Mouse (Mus musculus): Measurements from ENCODE around the gene BC067074.

BC067074 gene

DNA sequence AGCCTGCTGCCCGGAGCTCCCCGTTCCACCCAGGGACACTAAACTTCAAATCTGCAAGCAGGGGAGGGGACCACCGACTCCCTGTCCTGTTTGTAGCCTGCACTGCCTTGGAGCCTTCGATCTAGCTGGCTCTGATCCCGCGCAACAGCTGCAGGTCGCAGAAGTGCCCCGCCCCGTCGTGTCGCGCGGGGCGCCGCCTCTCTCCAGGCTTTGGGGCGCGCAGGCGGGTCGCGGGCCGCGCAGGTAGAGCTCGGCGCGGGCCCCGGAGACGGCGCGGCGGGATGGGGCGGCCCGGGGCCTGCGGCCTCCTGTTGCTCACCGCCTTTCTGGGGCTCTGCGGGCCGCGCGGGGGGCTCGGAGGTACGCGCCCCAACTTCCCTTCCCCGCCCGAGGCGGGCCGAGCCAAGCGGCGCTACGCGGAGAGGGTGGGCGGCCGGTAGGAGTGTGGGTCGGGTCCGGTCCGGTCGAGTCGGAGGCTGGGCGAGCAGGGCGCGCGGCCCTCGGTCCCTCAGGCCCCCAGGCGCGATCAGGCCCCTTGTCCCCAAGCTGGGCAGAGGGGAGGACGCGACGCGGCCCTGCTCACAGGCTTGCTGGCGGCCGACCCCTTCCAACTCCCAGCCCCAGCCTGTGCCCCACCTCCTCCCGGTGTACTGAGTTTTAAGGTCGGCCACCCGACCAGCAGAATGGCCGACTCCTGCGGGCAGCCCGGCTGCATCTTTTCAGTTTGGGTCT is at the start of gene BC067074:
TSS of gene BC067074 (plus strand) at position 185 of the 732 bp plus-strand sequence.
- DNase-seq: peak; percentile 45 to 59

- DNase-seq: no peak
These were observed 47.9 kb upstream of the BC067074 start for GRCm38 (mm10) chr13:113245025-113245424.

DNA sequence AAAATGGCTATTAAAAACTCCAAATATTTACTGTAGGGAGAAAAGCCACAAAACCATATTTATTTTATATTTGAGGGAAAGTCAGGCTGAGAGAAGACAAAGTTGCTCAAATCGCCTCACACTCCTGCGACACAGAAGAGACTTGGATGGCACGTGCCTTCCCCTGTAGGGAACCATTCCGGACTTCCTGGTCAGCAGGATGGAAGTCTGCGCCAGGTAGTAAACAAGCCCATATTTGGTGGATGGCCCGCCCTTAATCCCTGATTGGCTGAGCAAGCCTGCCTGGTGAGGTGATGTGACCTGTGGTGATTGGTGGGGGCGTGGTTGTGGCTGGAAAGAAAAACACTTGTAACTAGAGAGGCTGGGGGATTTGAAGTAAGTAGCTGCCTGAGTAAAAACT is 40.4 kb upstream of the BC067074 start:
- DNase-seq: peak; percentile 24 to 58

GRCm38 (mm10) chr13:113256766-113257165 is 36.2 kb upstream of the BC067074 start:
- no peak for DNase-seq

DNA sequence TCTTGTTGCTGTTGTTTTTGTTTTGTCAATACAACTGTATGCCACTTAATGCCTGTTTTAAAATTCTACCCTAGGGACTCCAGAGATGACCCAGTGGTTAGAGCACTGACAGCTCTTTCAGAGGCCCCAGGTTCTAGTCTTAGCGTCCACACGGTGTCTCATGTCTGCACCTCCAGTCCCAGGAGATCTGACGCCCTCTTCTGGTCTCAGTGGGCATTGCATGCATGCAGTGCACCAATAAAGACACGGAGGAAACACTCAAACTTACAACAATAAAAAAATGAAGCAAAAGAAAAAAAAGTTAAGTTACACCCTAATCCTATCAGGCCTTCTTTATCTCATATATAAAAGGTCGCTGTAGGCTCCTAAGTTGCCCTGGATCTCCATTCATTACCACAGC is 35.8 kb upstream of the BC067074 start:
- no peak for DNase-seq

DNA sequence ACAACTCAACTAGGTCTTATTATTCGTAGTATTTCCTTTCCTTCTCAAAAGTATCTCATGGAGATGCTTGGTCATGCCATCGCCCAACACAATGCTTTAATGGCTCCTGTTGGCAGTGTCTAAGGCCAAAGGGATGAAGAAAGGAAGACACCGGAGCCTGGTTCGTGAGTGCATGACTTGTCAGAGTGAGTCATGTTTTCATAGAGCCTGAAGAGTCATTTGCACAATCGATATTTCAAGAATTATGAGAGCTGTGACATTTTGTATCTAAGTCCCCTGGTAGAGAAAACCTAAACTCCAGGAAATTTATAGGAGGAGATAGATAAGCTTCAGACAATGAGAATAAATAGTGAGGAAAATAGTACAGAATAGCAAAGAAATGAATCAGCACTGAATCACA is 33.7 kb upstream of the BC067074 start:
- no peak for DNase-seq

DNA sequence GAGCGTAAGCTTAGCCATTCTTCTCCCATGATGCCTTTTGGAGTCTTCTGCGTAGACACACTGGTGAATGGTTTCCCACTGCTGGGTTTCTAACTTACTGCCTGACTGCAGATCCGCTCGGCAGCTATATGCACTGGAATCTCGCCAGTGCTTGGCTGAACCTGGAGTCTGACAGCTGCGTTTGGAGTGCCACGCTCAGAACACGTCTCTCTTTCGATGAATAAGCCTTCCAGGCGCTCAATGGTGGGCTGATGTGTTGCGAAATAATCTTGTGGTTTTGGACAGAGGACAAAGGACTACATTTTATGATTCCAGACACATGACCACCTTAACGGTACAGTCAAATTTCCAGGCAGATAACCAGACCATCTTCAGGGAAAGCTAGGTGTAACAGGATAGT is 30.1 kb upstream of the BC067074 start:
- peak in 1 of 2 experiments; percentile 43 for DNase-seq

DNA sequence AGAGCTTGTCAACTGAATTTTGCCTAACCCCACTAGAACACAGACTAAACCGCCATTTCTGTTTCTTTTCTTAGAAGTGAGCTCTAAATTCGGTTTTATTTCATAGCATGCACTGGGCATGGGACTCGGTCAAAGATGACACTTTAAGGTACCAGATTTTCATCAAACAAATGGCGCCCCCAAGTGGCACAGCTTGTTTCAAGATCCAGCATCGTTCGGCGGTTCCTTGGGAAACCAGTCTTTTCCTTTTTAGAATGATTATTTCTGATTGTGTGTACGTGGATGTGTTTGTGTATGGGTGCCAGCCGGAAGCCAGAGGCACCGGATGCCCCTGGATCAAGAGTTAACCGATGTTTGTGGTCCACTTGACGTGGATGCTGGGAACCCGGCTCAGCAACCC is 27.7 kb upstream of the BC067074 start:
- DNase-seq: peak; percentile 29 to 59

DNA sequence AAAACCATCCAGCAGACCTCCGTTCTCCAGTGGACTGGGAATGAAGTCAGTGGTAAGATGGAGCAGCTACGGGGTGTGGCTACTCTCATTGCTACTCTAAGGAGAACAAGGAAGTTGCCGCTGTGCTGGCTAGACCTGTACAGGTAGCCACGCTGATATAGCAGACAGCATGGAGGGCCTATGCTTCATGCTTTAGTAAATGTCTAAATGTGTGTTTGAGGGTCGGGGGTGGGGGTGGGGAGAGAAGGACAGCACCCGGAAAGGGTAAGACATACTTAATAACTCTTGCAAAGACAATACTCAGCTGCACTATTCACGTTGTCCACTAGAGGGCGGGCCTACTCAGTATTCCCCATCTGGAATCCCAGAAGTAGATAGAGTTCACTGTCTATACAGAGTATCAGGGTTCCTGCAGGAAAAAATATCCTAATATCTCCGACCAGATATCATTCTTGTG is 26.4 kb upstream of the BC067074 start:
- peak; percentile 30 to 81 for DNase-seq

DNA sequence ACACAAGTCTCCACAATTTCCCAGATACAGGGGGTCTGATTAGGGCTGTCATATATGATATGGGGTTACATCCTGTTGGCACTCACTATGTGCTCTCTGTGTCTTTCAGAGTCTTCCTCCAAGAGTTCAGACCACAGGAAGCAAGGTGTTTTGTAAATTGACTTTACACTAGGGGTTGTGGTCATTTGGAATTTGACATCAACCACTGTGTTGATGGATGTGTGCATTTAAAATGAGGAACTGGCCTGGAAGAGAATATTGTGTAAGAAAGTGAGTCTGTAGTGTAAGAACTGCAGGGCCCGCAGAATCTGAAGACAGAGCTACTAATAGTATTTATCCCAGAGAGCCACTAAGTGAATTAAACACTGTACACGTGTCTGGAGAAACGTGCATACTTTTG is 25.8 kb upstream of the BC067074 start:
- no peak for DNase-seq

GRCm38 (mm10) chr13:113269777-113270776 is 22.9 kb upstream of the BC067074 start:
- DNase-seq: peak; percentile 65 to 84

DNA sequence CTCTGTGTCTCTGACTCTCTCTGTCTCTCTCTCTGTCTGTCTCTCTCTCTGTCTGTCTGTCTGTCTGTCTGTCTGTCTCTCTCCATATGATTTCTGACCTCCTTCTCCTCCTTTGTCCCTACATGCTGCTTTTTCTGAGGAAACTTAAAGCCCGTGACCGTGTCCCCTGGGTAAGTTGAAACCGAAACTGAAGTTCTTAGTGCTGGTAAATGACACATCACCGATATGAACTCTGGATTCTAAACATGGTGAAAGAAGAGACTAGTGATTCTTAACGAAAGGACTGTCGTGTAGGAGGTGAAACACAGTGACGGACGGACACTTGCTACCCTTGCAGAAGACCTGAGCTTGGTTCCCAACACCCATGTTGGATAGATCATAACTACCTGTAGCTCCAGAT is 21.8 kb upstream of the BC067074 start:
- no peak for DNase-seq

- DNase-seq: no peak
These were observed 5.8 kb upstream of the BC067074 start for GRCm38 (mm10) chr13:113287141-113287540.

DNA sequence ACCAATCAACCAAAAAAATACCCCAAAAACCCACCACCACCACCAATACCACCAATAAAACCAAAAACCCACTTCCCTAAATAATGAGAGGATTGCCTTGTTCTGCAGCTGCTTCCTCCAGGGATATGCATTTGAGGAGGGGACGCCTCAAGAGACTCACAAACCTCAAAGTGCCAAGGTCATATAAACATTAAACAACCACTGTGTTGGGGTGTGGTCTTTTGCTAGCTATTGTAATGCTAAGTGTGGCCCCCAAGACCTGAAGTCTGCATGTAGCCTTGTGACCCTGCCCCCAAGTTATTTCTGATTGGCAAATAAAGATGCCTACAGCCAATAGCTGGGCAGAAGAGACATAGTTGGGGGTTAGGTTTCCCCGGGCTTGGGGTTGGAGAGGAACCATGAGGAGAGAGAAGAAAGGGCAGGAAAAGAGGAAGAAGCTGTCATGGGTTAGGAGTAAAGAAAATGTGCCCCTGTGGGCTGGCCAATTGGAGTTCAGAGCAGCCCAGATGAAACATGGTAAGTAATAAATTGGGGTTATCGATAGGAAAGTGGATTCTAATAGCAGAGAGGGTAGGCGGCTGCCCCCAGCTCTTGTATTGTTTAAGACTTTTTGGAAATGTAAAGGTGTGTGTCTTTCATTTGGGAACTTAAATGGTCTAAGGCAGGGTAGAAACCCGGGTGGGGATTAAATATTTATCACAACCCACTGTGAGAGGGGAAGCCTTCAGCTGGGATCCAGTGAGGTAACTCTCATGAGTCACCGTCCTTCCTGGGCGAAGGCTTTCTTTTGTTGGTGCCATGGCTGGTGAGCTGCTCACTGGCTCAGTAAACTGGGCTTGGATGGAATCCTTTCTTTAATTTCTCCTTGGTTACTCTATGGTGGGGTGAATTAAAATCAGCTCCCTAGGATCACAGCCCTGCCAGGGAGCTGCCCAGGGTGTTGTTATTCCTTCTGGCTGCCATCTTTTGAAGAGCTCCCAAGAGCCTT is 4.5 kb upstream of the BC067074 start:
- DNase-seq: no peak

DNA sequence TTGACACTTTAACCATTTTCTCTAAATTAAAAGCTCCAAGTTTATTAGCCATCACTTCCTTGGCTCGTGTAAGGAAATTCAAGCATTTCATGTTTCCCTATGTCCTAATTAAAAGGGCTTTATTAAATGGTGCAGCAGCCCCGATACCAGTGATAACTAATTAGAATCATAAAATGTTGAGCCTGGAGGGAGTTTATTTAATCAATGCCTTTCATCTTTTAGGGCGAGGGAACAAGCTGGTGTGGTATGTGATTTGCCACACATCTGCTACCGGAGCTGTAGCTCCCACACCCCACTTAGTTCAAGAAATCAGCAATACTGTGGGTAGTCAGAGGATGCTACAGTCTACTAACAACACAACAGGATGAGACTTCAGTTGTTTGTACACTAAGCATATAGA is 3.2 kb upstream of the BC067074 start:
- no peak for DNase-seq

DNA sequence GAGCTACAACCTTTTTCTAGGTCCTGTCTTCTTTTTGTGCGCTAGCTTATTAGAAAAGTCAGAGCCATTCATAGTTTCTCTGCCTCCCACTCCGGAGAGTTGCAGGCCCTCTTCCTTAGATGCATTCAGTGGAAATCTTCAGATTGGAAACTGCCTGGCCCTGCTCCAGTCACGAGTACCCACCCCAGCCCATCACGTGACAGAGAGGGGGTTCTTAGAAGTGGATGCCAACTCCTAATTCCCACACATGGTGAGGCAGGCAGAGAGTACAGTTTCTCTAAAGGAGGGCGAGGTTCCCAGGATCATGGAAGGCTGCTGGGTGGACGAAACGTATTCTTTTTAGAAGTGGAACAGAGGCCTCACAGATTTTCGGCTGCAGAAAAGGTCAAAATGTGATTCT is 958 bp upstream of the BC067074 start:
- no peak for DNase-seq

GRCm38 (mm10) chr13:113293707-113294432 is 911 bp downstream of the BC067074 start:
- peak in 1 of 2 experiments; percentile 33 for DNase-seq

- DNase-seq: no peak
These were observed 3.0 kb downstream of the BC067074 start for GRCm38 (mm10) chr13:113295817-113296485.

DNA sequence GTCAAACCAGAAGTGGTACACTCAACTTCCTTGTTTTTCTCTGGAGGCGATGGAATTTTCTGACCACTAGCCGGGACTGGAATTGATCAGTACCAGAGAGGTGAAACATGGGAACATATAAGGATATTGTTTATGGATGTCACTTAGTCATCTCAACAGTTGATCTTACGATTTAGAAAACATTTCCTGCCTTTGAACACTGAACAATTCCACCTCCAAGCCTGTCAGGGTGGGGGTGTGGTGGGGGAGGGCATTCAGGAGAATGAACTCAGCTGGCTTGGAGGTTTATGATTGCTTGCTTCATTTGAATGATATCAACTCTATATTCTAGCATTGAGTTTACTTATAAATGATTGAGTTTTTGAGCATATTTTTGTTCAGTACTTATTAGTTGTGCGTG is 13.6 kb downstream of the BC067074 start:
- DNase-seq: peak in 1 of 2 experiments; percentile 35

DNA sequence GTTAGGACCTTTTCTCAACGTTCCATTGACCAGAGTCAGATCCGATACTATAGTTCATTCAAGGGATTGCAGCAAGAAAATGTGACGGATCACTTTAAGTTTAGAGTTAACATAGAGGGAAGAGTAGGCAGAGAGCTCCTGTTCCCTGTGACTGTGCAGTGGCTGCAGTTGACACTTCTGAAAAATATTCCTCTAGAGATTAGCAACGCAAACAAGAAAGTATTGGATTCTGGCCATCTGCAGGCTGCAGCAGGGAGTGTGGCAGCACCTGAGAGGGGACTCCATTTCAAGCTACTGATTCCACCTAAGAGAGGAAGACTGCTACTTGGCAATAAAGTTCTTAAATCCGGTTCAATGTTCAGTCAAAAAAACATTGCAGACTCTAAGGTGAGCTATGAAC is 26.6 kb downstream of the BC067074 start:
- no peak for DNase-seq

GRCm38 (mm10) chr13:113321972-113322371 is 29.0 kb downstream of the BC067074 start:
- peak in 1 of 2 experiments; percentile 49 for DNase-seq
